Mouse (Mus musculus) olfactory bulb, adult 2 months (tissue): Measurements from ENCODE around the gene Lclat1. TPM values are rescaled to one million over a fixed set of nuclear protein-coding genes. Genes with fewer than 3 reads are reported as not detected.

Source experiments
- H3K27ac ChIP-seq: fragments of 200-500 bp; 2 replicates; pipeline ENCODE4 v1.5.1; 2012; ENCODE audit warnings: low read depth, low read length; ENCODE audit not compliant: insufficient read depth
- H3K4me1 ChIP-seq: fragments of 200-500 bp; 2 replicates; pipeline ENCODE4 v1.6.1; 2012; ENCODE audit warnings: low read length; ENCODE audit not compliant: control insufficient read depth, insufficient read depth
- H3K4me3 ChIP-seq: fragments of 200-500 bp; 2 replicates; pipeline ENCODE4 v1.5.1; 2012; ENCODE audit warnings: mild to moderate bottlenecking, low read depth, low read length, moderate library complexity; ENCODE audit not compliant: insufficient read depth
- CTCF ChIP-seq: fragments of 200-500 bp; IDR thresholded peaks from 2 replicates; pipeline ENCODE4 v1.5.1; 2012; ENCODE audit warnings: low read depth, mild to moderate bottlenecking, low read length, moderate library complexity; ENCODE audit not compliant: insufficient read depth
- POLR2A ChIP-seq: fragments of 200-500 bp; IDR thresholded peaks from 2 replicates; pipeline ENCODE4 v1.6.1; 2012; ENCODE audit warnings: mild to moderate bottlenecking, low read depth, low read length, moderate library complexity; ENCODE audit not compliant: insufficient read depth
- WGBS: fragments of 180-500 bp; shearing (Covaris S2); methylation state at CpG from one replicate; pipeline ENCODE4 v1.1.7; 2018; 5-methylcytosine and 5-hydroxymethylcytosine counted together
- polyA plus RNA-seq: library from polyadenylated mRNA; stranded (reverse); fragments of >200 nt; gene quantifications from 2 replicates; pipeline ENCODE4 v1.2.4, GENCODE M21; 2012; ENCODE audit warnings: low replicate concordance; ENCODE audit not compliant: missing spikeins, insufficient read depth, insufficient read length

Gene Lclat1
- polyA plus RNA-seq, 1 experiment: not detected

- no peak for TF ChIP-seq CTCF
- TF ChIP-seq POLR2A: no peak
- H3K27ac ChIP-seq: no peak overlapping the region
- H3K4me3 ChIP-seq: no peak overlapping the region
- 98% methylated on average over 1 of the region's 1 CpGs for WGBS
- peaks cover 2% of the 10 kb centered on the region for H3K4me1 ChIP-seq
Observed at GRCm38 (mm10) chr17:73233975-73234374, 126.2 kb downstream of the Lclat1 start.

- H3K4me3 ChIP-seq: no peak overlapping the region
- no peak for TF ChIP-seq POLR2A
- TF ChIP-seq CTCF: no peak
- 52% methylated on average over 3 of the region's 3 CpGs for WGBS
- peaks cover 12% of the 10 kb centered on the region for H3K4me1 ChIP-seq
- no peak overlapping the region for H3K27ac ChIP-seq
Observed at GRCm38 (mm10) chr17:73237178-73237853, 129.5 kb downstream of the Lclat1 start.

DNA sequence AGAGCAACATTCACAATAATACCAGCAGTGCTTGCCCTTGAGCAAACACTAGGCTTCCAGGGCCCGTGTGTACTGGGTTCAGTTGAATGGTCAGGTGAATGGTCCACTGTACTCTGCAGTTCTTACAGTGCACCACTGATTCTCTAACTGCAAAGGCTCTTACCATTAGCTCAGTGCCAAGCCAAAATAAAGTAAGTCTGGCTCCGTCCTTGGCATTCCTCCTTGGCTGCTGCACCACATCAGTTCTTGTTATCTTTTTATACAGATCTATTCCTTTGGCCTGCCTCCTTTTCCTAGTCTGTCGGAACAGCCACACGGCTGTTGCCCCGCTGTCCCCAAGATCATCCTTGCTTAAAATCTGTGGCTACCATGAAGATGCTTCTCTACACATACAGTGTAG, 130.7 kb downstream of the Lclat1 start:
- TF ChIP-seq POLR2A (no peak), CTCF (no peak)
- 64% methylated on average over 5 of the region's 5 CpGs for WGBS
- H3K4me3 ChIP-seq: no peak overlapping the region
- H3K4me1 ChIP-seq: peaks cover 12% of the 10 kb centered on the region
- H3K27ac ChIP-seq: peak overlapping the region; percentile 72

GRCm38 (mm10) chr17:73241085-73241848, 133.5 kb downstream of the Lclat1 start:
- no peak overlapping the region for H3K4me3 ChIP-seq
- 70% methylated on average over 5 of the region's 5 CpGs for WGBS
- H3K4me1 ChIP-seq: peaks cover 12% of the 10 kb centered on the region
- H3K27ac ChIP-seq: no peak overlapping the region
- TF ChIP-seq POLR2A: no peak
- TF ChIP-seq CTCF: no peak

- no peak for TF ChIP-seq POLR2A
- TF ChIP-seq CTCF: no peak
- H3K4me1 ChIP-seq: peaks cover 12% of the 10 kb centered on the region
- H3K27ac ChIP-seq: no peak overlapping the region
- H3K4me3 ChIP-seq: no peak overlapping the region
- WGBS: 96% methylated on average over 6 of the region's 6 CpGs
Observed at GRCm38 (mm10) chr17:73243676-73244075, 135.9 kb downstream of the Lclat1 start.

GRCm38 (mm10) chr17:73244596-73244995, 136.8 kb downstream of the Lclat1 start:
- peaks cover 11% of the 10 kb centered on the region for H3K4me1 ChIP-seq
- 95% methylated on average over 3 of the region's 3 CpGs for WGBS
- TF ChIP-seq CTCF (no peak), POLR2A (no peak)
- H3K27ac ChIP-seq: no peak overlapping the region
- H3K4me3 ChIP-seq: no peak overlapping the region

DNA sequence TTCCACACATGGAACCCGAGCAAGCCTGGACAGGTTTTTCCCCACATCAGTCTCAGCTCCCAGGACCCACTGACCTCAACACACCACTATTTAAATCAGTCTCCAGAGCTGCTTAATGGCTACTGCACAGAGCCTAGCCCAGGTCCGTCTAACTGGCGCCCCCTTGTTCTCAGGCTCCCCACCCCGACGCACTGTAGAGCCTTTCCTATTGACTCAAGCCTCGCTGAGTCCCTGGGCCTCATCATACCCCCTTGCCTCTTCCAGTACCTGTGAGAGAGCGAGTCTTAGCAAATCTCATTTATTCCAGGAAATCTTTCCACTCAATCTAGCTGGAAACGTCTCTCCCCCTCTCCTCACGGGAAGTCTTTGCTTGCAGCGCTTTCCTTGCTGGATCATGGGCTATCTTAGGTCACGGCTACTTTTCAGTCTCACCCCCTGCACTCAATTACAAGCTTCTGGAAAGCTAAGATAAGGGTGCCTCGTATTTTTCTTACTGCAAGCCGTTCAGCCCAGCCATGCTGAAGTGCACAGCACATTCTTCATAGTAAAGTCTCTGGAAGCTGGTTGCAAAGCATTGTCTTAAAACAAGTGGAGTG, 137.4 kb downstream of the Lclat1 start:
- peaks cover 12% of the 10 kb centered on the region for H3K4me1 ChIP-seq
- no peak for TF ChIP-seq CTCF
- TF ChIP-seq POLR2A: no peak
- WGBS: 83% methylated on average over 13 of the region's 13 CpGs
- no peak overlapping the region for H3K4me3 ChIP-seq
- no peak overlapping the region for H3K27ac ChIP-seq

GRCm38 (mm10) chr17:73246036-73246435, 138.3 kb downstream of the Lclat1 start:
- Histone ChIP-seq H3K4me3 (no peak overlapping the region), H3K27ac (no peak overlapping the region), H3K4me1 (peaks cover 15% of the 10 kb centered on the region)
- 63% methylated on average over 3 of the region's 3 CpGs for WGBS
- no peak for TF ChIP-seq POLR2A
- TF ChIP-seq CTCF: no peak

DNA sequence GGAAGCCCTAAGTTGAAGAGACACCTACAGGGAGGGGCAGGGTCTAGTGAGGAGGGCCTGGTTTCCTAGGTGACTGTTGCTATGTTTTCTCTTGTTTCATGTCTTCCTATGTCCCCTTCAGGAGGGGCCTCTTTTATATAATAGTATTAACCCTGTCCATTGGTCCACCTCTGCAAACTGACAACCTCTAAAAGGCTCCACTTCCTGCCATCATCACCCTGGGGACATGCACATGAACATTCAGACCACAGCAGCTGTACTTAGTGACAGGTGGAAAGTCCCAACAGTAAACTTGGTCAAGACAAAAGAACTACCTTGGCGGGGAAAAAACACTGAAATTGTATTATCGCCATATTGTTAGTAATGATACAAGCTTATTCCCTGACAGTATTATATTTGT, 139.1 kb downstream of the Lclat1 start:
- Histone ChIP-seq H3K4me3 (no peak overlapping the region), H3K27ac (no peak overlapping the region), H3K4me1 (peaks cover 18% of the 10 kb centered on the region)
- WGBS: 100% methylated on average over 2 of the region's 2 CpGs
- TF ChIP-seq CTCF (no peak), POLR2A (no peak)
